In the genomic region with DNA sequence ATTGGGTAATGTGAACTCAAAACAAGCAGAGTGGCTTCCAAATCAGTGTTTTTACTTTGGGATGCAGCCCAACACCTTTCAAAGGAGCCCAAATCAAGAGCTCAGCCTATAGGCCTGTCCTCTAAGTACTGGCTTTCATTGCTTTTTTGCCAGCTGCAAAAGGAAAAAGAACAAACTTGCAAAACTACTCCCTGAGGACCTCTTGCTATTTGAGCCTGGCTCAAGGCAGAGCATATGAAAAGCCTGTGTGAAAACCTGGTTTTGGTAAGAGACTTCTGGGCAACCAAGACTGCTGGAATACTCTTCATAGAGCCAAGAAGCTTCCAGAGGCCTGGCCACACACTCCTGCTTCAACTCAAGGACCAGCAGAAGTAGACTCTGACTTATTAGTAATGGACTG, we compare ENCODE assay signal across 21 mouse cellular contexts.
DNase-seq lines count a peak whose midpoint lies in the region; ATAC-seq lines count a peak whose summit lies in the region.
"Had no signal": no experiment of that assay in that cellular context is flagged by ENCODE, and none has a peak within 500 bp of the region (broad histone marks: within the 10 kb centered on the region; RNA-seq: fewer than 3 reads in every experiment).

No protein-coding gene starts in this region.

- H3K36me3 ChIP-seq in limb, embryonic 13.5 days: no peaks in the 10 kb centered on the region
- H3K36me3 ChIP-seq: embryonic facial prominence, embryonic 15.5 days; forebrain, embryonic 10.5 days; heart, embryonic 12.5 days; hindbrain, embryonic 10.5 days; intestine, embryonic 15.5 days had no signal

- H3K27me3 ChIP-seq in limb, embryonic 13.5 days: no peaks in the 10 kb centered on the region
- H3K27me3 ChIP-seq: CH12.LX; embryonic facial prominence, embryonic 15.5 days; heart, embryonic 12.5 days; intestine, embryonic 15.5 days; Patski had no signal

- no peak overlapping the region for H3K4me2 ChIP-seq in limb, embryonic 13.5 days (replicated peaks)
- H3K4me2 ChIP-seq: embryonic facial prominence, embryonic 15.5 days; heart, embryonic 12.5 days; hindbrain, embryonic 14.5 days; intestine, embryonic 15.5 days had no signal

- H3K4me1 ChIP-seq in limb, embryonic 13.5 days: peaks cover 13% of the 10 kb centered on the region
- H3K4me1 ChIP-seq: embryonic facial prominence, embryonic 15.5 days; forebrain, embryonic 10.5 days; heart, embryonic 12.5 days; hindbrain, embryonic 10.5 days; intestine, embryonic 15.5 days had no signal

- intact Hi-C loops in gastrocnemius, postnatal 14 days (cut with DNase I; ENCODE audit: low total_unique reads): no loop called here

- no peaks in the 10 kb centered on the region for H3K9me3 ChIP-seq in limb, embryonic 13.5 days
- H3K9me3 ChIP-seq: embryonic facial prominence, embryonic 15.5 days; forebrain, embryonic 10.5 days; heart, embryonic 12.5 days; hindbrain, embryonic 10.5 days; intestine, embryonic 15.5 days had no signal

- peak; percentile 1 for DNase-seq in adrenal gland, adult 8-10 months
- DNase-seq in adrenal gland, postnatal 25 days: no peak
- DNase-seq in gastrocnemius, postnatal 25 days: peak; percentile 10
- no peak for DNase-seq in gastrocnemius, postnatal 14 days
- DNase-seq in layer of hippocampus, adult 9-10 months (ENCODE audit: low spot score): no peak
- DNase-seq in layer of hippocampus, postnatal 36 days: no peak
- DNase-seq: cerebellum, adult 18-20 months; cerebellum, adult 9-11 months; cerebellum, postnatal 36 days had no signal

- no peak overlapping the region for H3K9ac ChIP-seq in limb, embryonic 13.5 days
- H3K9ac ChIP-seq: embryonic facial prominence, embryonic 15.5 days; heart, embryonic 12.5 days; hindbrain, embryonic 14.5 days; intestine, embryonic 15.5 days had no signal

- no peak overlapping the region for H3K4me3 ChIP-seq in limb, embryonic 13.5 days
- H3K4me3 ChIP-seq: embryonic facial prominence, embryonic 15.5 days; erythroblast, embryonic 14.5 days; forebrain, embryonic 10.5 days; heart, embryonic 12.5 days; hindbrain, embryonic 10.5 days; intestine, embryonic 15.5 days had no signal

- ATAC-seq in limb, embryonic 13.5 days (ENCODE audit: low FRiP score, low read depth): peak; percentile 71; the same call in 1 of the 2 replicates
- ATAC-seq: activated CD4-positive, CD25-positive, alpha-beta regulatory T cell, adult 4 months; forebrain, embryonic 14.5 days; intestine, embryonic 15.5 days; Patski had no signal

- H3K27ac ChIP-seq in limb, embryonic 13.5 days: peak overlapping the region; percentile 28; the same call in 1 of the 2 replicates
- H3K27ac ChIP-seq: embryonic facial prominence, embryonic 15.5 days; forebrain, embryonic 10.5 days; hindbrain, embryonic 10.5 days; hindbrain, embryonic 14.5 days; intestine, embryonic 15.5 days had no signal

Comparison
In these comparisons a context has a peak if more than half of its experiments do, and no peak if none do; other contexts are left out.
1. DNase-seq: peak in adrenal gland, adult 8-10 months (single experiment) and gastrocnemius, postnatal 25 days (single experiment); none in adrenal gland, postnatal 25 days (single experiment), gastrocnemius, postnatal 14 days (single experiment), layer of hippocampus, adult 9-10 months (single experiment) and layer of hippocampus, postnatal 36 days (0 of 2).